Mouse (Mus musculus): ENCODE results near the gene Rpl9-ps6. TPM values are rescaled to one million over a fixed set of nuclear protein-coding genes. Genes with fewer than 3 reads are reported as not detected.
A peak's percentile ranks its signal among the peaks of the same experiment; 100 is the strongest.
"Not testable (repeated sequence)": the region's sequence is repeated elsewhere in the genome, so short reads cannot be mapped to it uniquely, and the experiment has no call there.

The Rpl9-ps6 gene
- total RNA-seq, 2 experiments from 2014 or later: 64.8 to 136 TPM

DNA sequence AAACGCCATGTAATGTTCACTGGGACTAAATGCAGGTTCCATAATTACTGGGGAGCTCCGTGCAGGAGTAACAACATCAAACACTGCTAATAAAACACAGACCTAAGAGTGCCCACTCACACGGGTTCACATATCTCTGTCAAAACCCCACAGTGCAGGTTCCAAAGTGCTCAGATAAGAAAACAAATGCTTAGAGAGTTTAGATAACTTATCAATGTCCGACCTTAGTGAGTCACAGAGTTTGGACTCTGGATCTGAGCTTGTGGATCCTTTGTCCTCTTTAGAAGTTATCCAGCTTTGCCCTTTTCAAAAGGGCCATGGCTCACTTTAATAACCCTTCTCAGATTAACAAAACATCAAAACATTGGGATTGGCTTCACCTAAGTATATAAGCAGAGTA, 15.1 kb upstream of the Rpl9-ps6 start:
- no peak for DNase-seq

GRCm38 (mm10) chr19:32480791-32481442, 14.5 kb upstream of the Rpl9-ps6 start:
- no peak for DNase-seq

DNA sequence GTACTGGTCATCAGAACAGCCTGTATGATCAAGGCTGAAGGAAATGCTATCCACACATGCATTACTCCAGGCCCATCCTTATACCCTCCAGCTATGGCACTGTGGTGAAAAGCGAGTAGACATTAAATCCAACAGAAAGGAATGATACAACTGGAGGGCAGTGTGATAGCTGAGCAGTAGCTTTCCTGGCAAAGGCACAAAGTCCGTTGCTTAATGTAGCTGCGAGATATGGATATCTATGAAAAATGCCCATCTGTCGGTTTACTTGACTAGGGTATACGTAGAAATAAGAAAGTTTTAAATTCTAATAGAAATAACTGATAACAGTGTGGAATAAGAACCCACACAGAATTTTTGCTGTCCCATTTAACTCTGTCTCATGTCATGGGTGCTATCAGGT, 13.9 kb upstream of the Rpl9-ps6 start:
- no peak for DNase-seq

DNA sequence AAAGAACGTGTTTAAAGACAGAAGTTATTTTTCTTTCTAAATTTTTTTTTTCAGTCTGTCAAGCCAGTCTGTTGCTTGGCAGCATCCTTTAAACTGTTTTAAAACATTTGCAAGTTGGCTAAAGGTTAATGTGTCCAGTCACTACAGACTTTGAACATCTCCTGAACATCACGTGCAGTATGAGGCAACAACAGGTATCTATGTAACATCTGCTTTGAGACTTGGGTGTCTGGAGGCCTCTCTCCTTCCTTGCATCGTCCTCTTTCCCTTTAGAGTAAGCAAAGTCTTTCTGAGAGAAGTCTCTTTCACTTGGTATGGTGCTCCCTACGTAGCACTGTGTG, 10.3 kb upstream of the Rpl9-ps6 start:
- DNase-seq: no peak

- DNase-seq: no peak
Observed at GRCm38 (mm10) chr19:32476016-32476711, 9.8 kb upstream of the Rpl9-ps6 start.

GRCm38 (mm10) chr19:32470570-32471263, 4.3 kb upstream of the Rpl9-ps6 start:
- no peak for DNase-seq

DNA sequence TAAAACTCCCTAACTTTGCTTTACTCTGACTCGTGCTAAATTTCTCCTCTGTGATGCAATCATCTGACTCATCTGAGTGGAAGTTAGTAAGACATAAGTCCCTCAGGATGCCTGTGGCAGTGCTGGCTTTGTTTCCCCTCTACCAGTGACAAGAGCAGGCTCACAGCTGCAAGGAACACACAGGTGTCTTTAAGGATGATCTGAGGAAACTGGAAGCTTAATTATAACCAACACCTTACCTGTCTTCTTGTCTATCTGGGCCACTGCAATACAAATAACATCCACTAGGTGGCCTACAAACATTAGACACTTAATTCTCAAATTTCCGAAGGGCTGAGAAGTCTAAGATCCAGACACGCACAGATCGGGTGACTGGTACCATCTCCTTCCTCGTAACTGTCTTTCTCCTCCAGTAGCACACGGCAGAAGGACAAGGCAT, 3.7 kb upstream of the Rpl9-ps6 start:
- peak; percentile 38 for DNase-seq

- no peak for DNase-seq
Observed at GRCm38 (mm10) chr19:32467325-32467724, 947 bp upstream of the Rpl9-ps6 start.

DNA sequence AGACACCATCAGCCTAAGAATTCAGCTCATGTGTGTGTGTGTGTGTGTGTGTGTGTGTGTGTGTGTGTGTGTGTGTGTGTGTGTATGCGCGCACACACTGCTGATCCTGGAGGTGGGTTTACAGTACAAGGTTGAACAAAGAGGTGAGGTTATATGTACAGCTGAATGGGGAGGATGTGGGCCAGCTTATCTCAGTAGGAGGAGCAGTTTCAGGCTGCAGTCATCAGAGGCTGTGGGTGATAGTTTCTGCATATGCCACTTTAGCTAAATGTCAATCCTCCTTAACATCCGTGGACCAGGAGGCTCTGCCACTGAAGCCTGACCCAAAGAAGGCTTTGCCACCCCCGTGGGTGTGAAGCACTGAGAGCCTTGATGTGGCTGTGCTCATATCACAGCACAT, 1.1 kb downstream of the Rpl9-ps6 start:
- DNase-seq: no peak

DNA sequence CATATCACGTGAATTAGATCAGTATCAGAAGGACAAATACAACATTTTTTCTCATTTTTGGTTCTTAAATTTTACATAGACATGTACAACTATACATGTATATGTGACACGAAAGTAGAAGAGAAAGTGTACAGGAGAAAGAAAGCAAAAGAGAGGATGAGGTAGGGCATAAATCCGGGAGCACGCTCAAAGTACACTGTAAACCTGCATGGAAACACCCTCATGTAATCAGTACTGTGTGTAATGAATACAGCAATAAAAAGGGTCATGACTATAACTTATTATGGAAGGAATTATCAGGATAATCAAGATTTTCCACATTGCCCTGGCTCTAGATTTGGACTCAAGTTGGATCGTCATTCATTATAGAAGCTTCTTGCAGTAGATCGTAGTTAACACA, 3.3 kb downstream of the Rpl9-ps6 start:
- no peak for DNase-seq

- not testable (repeated sequence) for DNase-seq
Observed at GRCm38 (mm10) chr19:32457631-32458030, 8.7 kb downstream of the Rpl9-ps6 start.

GRCm38 (mm10) chr19:32456744-32457143, 9.6 kb downstream of the Rpl9-ps6 start:
- no peak for DNase-seq

DNA sequence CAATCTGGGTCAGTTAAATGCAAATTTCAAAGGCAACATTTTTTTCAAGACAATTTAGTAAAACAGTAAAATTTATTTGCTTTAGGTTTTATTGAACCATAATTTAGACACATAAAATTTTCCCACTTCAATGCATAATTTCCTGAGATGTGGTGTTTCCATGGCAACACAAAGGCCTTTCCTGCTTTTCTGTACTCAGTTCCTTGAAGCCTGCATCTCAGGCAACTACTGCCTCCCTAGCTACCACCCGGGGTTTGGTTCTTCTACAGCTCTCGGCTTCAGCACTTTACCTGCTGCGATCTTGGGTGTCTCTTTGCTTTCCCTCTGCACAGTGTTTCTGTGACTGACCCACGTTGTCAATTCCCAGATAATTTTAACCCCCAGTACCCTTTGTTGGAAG, 14.1 kb downstream of the Rpl9-ps6 start:
- no peak for DNase-seq

GRCm38 (mm10) chr19:32448931-32449330, 17.4 kb downstream of the Rpl9-ps6 start:
- DNase-seq: no peak

DNA sequence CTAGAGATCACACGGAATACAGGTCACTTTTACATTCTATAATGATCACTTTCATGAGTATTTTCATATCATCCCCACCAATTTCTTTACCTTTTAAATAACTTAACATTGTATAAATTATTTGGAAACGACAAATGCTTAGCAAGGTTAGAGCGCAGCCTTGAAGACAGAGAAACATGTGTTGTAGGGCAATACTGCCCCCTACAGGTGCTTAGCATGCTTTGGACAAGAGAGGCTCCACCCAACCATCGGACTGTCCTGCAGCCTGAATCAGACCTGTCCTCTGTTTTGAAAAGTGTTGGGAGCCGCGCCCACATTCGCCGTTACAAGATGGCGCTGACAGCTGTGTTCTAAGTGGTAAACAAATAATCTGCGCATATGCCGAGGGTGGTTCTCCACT, 24.8 kb downstream of the Rpl9-ps6 start:
- DNase-seq: peak; percentile 53

DNA sequence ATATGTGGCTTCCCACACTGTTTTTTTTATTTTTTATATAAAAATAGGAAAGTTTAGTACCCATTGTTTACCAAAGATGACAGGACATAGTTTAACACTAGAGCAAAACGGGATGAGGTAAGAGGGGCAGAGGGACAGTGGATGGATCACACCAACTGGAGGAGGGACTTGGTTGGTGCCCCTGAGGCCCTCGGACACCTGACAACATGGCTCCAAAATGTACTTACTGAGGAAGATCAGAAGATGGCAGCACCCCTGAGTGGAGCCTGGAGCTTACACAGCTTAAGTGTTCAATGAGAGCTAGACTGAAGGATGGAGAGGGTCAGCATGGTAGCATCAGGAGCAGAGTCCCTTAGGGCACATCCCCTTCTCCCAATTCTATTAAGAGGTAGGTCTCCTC, 27.0 kb downstream of the Rpl9-ps6 start:
- no peak for DNase-seq

- DNase-seq: no peak
Observed at GRCm38 (mm10) chr19:32425856-32426255, 40.5 kb downstream of the Rpl9-ps6 start.

DNA sequence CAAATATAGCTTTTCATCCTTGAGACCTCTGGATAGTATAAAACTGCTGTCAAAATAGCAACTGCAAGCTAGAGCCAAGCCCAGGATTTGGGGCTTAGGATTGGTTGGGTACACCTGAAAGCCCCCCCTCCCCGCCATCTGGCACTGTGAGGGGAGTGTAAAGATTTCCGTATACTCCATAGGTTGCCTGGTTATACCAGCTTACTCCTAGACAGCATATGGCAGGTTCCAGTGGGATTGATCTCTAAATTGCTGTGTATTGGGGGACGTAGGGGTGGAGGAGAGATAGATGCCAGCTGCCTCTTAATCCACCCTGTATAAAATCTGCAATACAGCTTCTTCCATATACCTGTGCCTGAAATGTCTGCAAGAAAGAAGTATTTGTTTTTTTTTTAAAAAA, 41.7 kb downstream of the Rpl9-ps6 start:
- no peak for DNase-seq

DNA sequence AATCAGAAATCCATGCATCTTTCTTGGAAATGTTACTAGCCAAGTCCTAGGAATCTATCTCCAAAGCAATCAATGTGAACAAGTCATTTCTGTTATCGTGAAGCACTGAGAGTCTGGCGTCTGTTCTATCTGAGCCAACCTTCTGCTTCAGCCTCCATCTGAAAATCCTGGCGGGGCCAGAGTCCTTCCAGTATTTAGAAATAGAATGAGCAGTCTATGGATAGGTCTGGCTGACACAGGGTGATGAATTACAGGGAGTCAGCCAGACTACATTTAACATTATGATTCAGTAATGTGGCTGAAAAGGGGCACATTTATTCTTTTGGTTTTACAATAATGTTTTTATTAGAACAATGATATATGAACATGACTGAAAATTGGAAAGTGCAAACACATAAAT, 47.3 kb downstream of the Rpl9-ps6 start:
- DNase-seq: peak; percentile 19

GRCm38 (mm10) chr19:32416692-32417317, 49.6 kb downstream of the Rpl9-ps6 start:
- DNase-seq: peak; percentile 34

Measured in adrenal gland, postnatal 10 days (tissue).